Mouse (Mus musculus) heart, embryonic 15.5 days (tissue): ENCODE data around the gene Fam178b. TPM values are rescaled to one million over a fixed set of nuclear protein-coding genes. Genes with fewer than 3 reads are reported as not detected.

Experiments
- ATAC-seq: fragments of 200-750 bp; cut with Nextera tagmentation; replicated peaks from 2 replicates; pipeline ENCODE4 v1.8.0; 2017; ENCODE audit warnings: low read depth, moderate TSS enrichment; ENCODE audit not compliant: insufficient number of reproducible peaks, insufficient read depth, low FRiP score
- H3K27ac ChIP-seq: fragments of 300-500 bp; sonication (generic); 2 replicates; pipeline ENCODE4 v1.5.1; 2015; ENCODE audit warnings: mild to moderate bottlenecking, inconsistent platforms
- H3K27me3 ChIP-seq: fragments of 300-500 bp; sonication (generic); 2 replicates; pipeline ENCODE4 v1.6.1; 2015; ENCODE audit warnings: inconsistent platforms
- H3K36me3 ChIP-seq: fragments of 300-500 bp; sonication (generic); 2 replicates; pipeline ENCODE4 v1.6.1; 2015; ENCODE audit warnings: mild to moderate bottlenecking, inconsistent platforms
- H3K4me1 ChIP-seq: fragments of 300-500 bp; sonication (generic); replicated peaks from 2 replicates; pipeline ENCODE4 v1.6.1; 2015; ENCODE audit warnings: inconsistent platforms
- H3K4me2 ChIP-seq: fragments of 300-500 bp; sonication (generic); 2 replicates; pipeline ENCODE4 v1.6.1; 2015; ENCODE audit warnings: inconsistent platforms, mild to moderate bottlenecking, moderate library complexity
- H3K4me3 ChIP-seq: fragments of 300-500 bp; sonication (generic); 2 replicates; pipeline ENCODE4 v1.5.1; 2015; ENCODE audit warnings: mild to moderate bottlenecking, inconsistent platforms
- H3K9ac ChIP-seq: fragments of 300-500 bp; sonication (generic); 2 replicates; pipeline ENCODE4 v1.6.1; 2015; ENCODE audit warnings: mild to moderate bottlenecking, inconsistent platforms
- H3K9me3 ChIP-seq: fragments of 300-500 bp; sonication (generic); replicated peaks from 2 replicates; pipeline ENCODE4 v1.6.1; 2016; ENCODE audit warnings: inconsistent platforms
- WGBS: fragments of 180-500 bp; shearing (Covaris S2); methylation state at CpG from one replicate; pipeline ENCODE4 v1.1.7; 2015; ENCODE audit warnings: mixed read lengths; 5-methylcytosine and 5-hydroxymethylcytosine counted together
- polyA plus RNA-seq: library from polyadenylated mRNA; unstranded; fragments of >200 nt; fragmentation: Nextera tagmentation; extraction: Ambion mirVana; gene quantifications from 2 replicates; pipeline ENCODE4 v1.2.1, GENCODE M21; 2015

The Fam178b gene
- 0.68 and 1.5 TPM in 2 replicates for polyA plus RNA-seq

- H3K9ac ChIP-seq, result no peak within 1 kb of the TSS
- no peak within 1 kb of the TSS for H3K4me2 ChIP-seq
- no peak for ATAC-seq
- H3K4me1 ChIP-seq, result no peaks in the 10 kb centered on the region
- H3K4me3 ChIP-seq, result no peak within 1 kb of the TSS
- H3K27ac ChIP-seq, result no peak within 1 kb of the TSS
- no peaks in the 10 kb centered on the region for H3K27me3 ChIP-seq
- H3K9me3 ChIP-seq, result no peaks in the 10 kb centered on the region
- WGBS, result 90% methylated on average over 39 of the region's 39 CpGs
- H3K36me3 ChIP-seq, result no peaks in the 10 kb centered on the region
Observed at GRCm38 (mm10) chr1:36682620-36683355, at the start of gene Fam178b. TSS of gene Fam178b (minus strand) at chr1:36683183.

DNA sequence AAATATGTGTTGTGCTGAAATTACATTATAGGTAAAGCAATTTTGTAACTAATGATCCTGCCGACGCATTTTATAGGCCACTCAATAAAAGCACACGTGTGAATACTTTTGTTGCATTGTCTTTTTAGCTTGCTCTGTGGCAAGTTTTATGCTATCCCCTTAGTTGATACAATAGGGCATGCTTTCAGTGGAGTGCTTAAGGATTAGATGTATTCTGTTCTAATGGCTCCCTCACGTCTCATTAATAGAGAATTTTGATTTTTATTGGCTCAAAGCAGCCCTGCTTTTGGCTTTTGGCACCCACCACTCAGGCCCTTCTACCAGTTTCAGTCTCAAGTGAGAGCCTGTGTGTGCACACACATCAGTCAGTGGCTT is 41.1 kb upstream of the Fam178b start:
- no peaks in the 10 kb centered on the region for H3K9me3 ChIP-seq
- H3K4me1 ChIP-seq, result no peaks in the 10 kb centered on the region
- H3K4me2 ChIP-seq, result no peak overlapping the region
- H3K36me3 ChIP-seq, result no peaks in the 10 kb centered on the region
- no peak overlapping the region for H3K9ac ChIP-seq
- H3K4me3 ChIP-seq, result no peak overlapping the region
- H3K27ac ChIP-seq, result no peak overlapping the region
- no peaks in the 10 kb centered on the region for H3K27me3 ChIP-seq
- ATAC-seq, result no peak
- WGBS, result 72% methylated on average over 4 of the region's 4 CpGs

DNA sequence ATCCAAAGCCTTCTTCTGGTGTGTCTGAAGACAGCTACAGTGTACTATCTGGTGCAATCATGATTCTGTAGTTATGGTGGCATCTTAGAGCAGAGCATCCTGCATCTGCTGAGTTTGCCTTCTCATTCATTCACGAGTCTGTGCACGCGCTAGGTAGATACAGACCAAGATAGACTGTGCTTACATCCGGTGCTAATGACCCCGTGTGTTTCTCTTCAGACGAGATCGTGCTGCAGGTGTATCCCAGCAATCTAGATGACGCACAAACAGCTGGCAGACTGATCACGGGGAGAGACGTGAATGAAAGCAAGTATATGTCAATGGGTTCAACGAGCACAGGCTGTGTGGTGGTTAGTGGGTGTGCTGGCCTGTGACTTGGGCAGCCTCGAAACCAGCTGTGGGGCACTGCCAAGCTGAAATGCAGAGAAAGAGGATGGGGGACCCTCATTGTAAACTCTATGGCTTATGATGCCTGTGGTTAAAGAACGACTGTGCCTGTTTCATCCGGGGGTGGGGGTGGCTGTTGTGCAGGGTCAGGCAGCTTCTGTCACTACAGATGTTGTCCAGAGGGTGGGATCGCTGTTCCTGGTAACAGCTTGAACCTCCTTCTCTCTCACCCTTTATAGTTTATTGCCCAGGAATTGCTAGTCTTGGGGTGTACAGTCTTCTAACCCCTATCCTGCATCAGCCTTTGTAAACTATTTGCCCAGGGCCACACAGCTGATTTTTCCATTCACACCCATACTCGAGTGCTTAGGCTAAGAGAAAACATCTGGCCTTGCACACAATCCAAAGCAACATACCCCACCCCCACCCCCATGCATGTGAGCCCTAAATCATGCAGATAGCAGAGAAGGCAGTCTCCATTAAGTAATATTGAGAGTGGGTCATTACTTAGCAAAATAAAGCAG is 40.4 kb upstream of the Fam178b start:
- Histone ChIP-seq H3K27me3 (no peaks in the 10 kb centered on the region), H3K4me3 (no peak overlapping the region), H3K4me2 (no peak overlapping the region), H3K27ac (no peak overlapping the region), H3K9ac (no peak overlapping the region), H3K36me3 (no peaks in the 10 kb centered on the region), H3K9me3 (no peaks in the 10 kb centered on the region), H3K4me1 (no peaks in the 10 kb centered on the region)
- no peak for ATAC-seq
- 65% methylated on average over 16 of the region's 16 CpGs for WGBS

DNA sequence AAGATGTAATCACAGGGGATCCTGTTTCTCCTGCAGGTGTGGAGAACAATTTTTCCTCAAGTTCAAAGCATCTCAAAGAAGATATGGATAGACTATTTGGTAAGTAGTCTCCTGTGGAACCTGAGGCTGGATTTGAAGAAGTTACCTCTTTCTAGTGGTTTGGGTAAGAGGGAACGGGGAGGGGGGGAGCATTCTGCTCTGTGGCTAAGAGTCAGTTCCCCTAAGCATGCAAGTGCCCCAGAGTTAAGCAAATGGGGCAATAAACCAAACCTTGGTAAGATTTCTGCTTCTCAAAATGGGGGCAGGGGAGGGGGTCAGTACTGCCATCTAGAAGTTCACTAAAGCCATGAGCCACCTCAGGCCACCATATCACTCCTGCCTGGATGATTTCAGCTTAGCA is 35.8 kb upstream of the Fam178b start:
- no peak for ATAC-seq
- H3K9me3 ChIP-seq, result no peaks in the 10 kb centered on the region
- WGBS, result 69% methylated on average over 1 of the region's 1 CpGs
- no peaks in the 10 kb centered on the region for H3K4me1 ChIP-seq
- H3K4me3 ChIP-seq, result no peak overlapping the region
- no peaks in the 10 kb centered on the region for H3K36me3 ChIP-seq
- H3K27ac ChIP-seq, result no peak overlapping the region
- H3K4me2 ChIP-seq, result no peak overlapping the region
- no peaks in the 10 kb centered on the region for H3K27me3 ChIP-seq
- H3K9ac ChIP-seq, result no peak overlapping the region

GRCm38 (mm10) chr1:36714311-36714710 is 31.3 kb upstream of the Fam178b start, which contains the start of gene Actr1b:
TSS of gene Actr1b (minus strand) at chr1:36714422.
- Histone ChIP-seq H3K27me3 (no peaks in the 10 kb centered on the region), H3K4me3 (no peak within 1 kb of the TSS), H3K9ac (no peak within 1 kb of the TSS), H3K27ac (no peak within 1 kb of the TSS), H3K4me2 (no peak within 1 kb of the TSS), H3K4me1 (no peaks in the 10 kb centered on the region; the same call in 1 of the 2 replicates), H3K36me3 (no peaks in the 10 kb centered on the region), H3K9me3 (no peaks in the 10 kb centered on the region)
- WGBS, result 76% methylated on average over 5 of the region's 5 CpGs
- no peak for ATAC-seq

DNA sequence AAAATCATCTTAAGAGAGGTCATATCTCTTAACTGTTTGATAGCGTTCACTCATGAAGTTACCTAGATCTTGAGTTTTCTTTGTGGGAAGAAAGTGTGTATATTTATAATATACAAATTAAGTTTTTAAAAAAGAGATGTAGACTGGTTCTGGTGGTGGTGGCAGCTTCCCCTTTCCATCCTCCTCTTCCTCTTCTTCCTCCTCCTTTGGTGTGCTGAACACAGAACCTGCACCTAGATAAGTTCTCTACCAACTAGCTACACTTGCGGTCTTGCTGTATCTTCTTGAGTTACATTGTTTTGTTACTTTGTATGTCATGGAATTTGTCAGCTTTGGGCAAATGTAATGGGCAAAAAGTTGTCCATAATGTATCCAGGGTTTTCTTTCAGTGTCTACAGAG is 28.1 kb upstream of the Fam178b start:
- Histone ChIP-seq H3K27me3 (no peaks in the 10 kb centered on the region), H3K4me1 (peaks cover 23% of the 10 kb centered on the region), H3K9me3 (no peaks in the 10 kb centered on the region), H3K27ac (no peak overlapping the region), H3K4me3 (no peak overlapping the region), H3K36me3 (no peaks in the 10 kb centered on the region; the same call in 1 of the 2 replicates), H3K9ac (no peak overlapping the region), H3K4me2 (no peak overlapping the region)
- 90% methylated on average over 2 of the region's 2 CpGs for WGBS
- no peak for ATAC-seq

- under 1% methylated on average over 29 of the region's 29 CpGs for WGBS
- ATAC-seq, result peak; percentile 94
- Histone ChIP-seq H3K27ac (peak within 1 kb of the TSS; percentile 90), H3K4me2 (peak within 1 kb of the TSS; percentile 75), H3K9me3 (no peaks in the 10 kb centered on the region), H3K9ac (peak within 1 kb of the TSS; percentile 91), H3K4me3 (peak within 1 kb of the TSS; percentile 92), H3K27me3 (no peaks in the 10 kb centered on the region), H3K4me1 (peaks cover 23% of the 10 kb centered on the region), H3K36me3 (peaks cover 8% of the 10 kb centered on the region; the same call in 1 of the 2 replicates)
Observed at GRCm38 (mm10) chr1:36709854-36710280, 26.9 kb upstream of the Fam178b start, which contains the start of gene 4933424G06Rik. TSS of gene 4933424G06Rik (plus strand) at chr1:36710149.

GRCm38 (mm10) chr1:36709055-36709853 is 26.3 kb upstream of the Fam178b start:
- peak; percentile 77 for ATAC-seq
- H3K27ac ChIP-seq, result peak overlapping the region; percentile 90
- peaks cover 23% of the 10 kb centered on the region for H3K4me1 ChIP-seq
- H3K4me2 ChIP-seq, result peak overlapping the region; percentile 75
- H3K9ac ChIP-seq, result peak overlapping the region; percentile 91
- WGBS, result under 1% methylated on average over 33 of the region's 33 CpGs
- peaks cover 13% of the 10 kb centered on the region; the same call in 1 of the 2 replicates for H3K36me3 ChIP-seq
- no peaks in the 10 kb centered on the region for H3K27me3 ChIP-seq
- H3K4me3 ChIP-seq, result peak overlapping the region; percentile 92
- H3K9me3 ChIP-seq, result no peaks in the 10 kb centered on the region

- peaks cover 23% of the 10 kb centered on the region for H3K4me1 ChIP-seq
- peak overlapping the region; percentile 90; the same call in 1 of the 2 replicates for H3K27ac ChIP-seq
- no peaks in the 10 kb centered on the region for H3K27me3 ChIP-seq
- no peaks in the 10 kb centered on the region for H3K9me3 ChIP-seq
- WGBS, result 66% methylated on average over 1 of the region's 1 CpGs
- H3K36me3 ChIP-seq, result peaks cover 19% of the 10 kb centered on the region
- H3K4me2 ChIP-seq, result peak overlapping the region; percentile 75
- H3K4me3 ChIP-seq, result peak overlapping the region; percentile 92
- H3K9ac ChIP-seq, result peak overlapping the region; percentile 91
- no peak for ATAC-seq
Observed at GRCm38 (mm10) chr1:36708626-36709025, 25.6 kb upstream of the Fam178b start.

GRCm38 (mm10) chr1:36707797-36708196 is 24.8 kb upstream of the Fam178b start:
- Histone ChIP-seq H3K4me3 (no peak overlapping the region), H3K4me1 (peaks cover 23% of the 10 kb centered on the region), H3K4me2 (no peak overlapping the region), H3K27me3 (no peaks in the 10 kb centered on the region), H3K36me3 (peaks cover 28% of the 10 kb centered on the region), H3K9me3 (no peaks in the 10 kb centered on the region), H3K9ac (peak overlapping the region; percentile 91; the same call in 1 of the 2 replicates), H3K27ac (no peak overlapping the region)
- 74% methylated on average over 3 of the region's 3 CpGs for WGBS
- no peak for ATAC-seq
